Mouse (Mus musculus) hindbrain, embryonic 12.5 days (tissue): Measurements from ENCODE around the gene Ttc7b. TPM values are rescaled to one million over a fixed set of nuclear protein-coding genes. Genes with fewer than 3 reads are reported as not detected.

Experiments
- ATAC-seq: fragments of 200-750 bp; cut with Nextera tagmentation; 2 replicates; pipeline ENCODE4 v1.8.0; 2017; ENCODE audit warnings: moderate TSS enrichment; ENCODE audit not compliant: low FRiP score
- H3K27ac ChIP-seq: fragments of 300-500 bp; sonication (generic); 2 replicates; pipeline ENCODE4 v1.5.1; 2016; ENCODE audit warnings: mild to moderate bottlenecking
- H3K27me3 ChIP-seq: fragments of 300-500 bp; sonication (generic); 2 replicates; pipeline ENCODE4 v1.6.1; 2016; ENCODE audit warnings: mild to moderate bottlenecking
- H3K36me3 ChIP-seq: fragments of 300-500 bp; sonication (generic); 2 replicates; pipeline ENCODE4 v1.6.1; 2016; ENCODE audit warnings: mild to moderate bottlenecking
- H3K4me1 ChIP-seq: fragments of 300-500 bp; sonication (generic); 2 replicates; pipeline ENCODE4 v1.6.1; 2016
- H3K4me2 ChIP-seq: fragments of 300-500 bp; sonication (generic); replicated peaks from 2 replicates; pipeline ENCODE4 v1.6.1; 2016; ENCODE audit warnings: mild to moderate bottlenecking
- H3K4me3 ChIP-seq: fragments of 300-500 bp; sonication (generic); 2 replicates; pipeline ENCODE4 v1.5.1; 2016; ENCODE audit warnings: mild to moderate bottlenecking
- H3K9ac ChIP-seq: fragments of 300-500 bp; sonication (generic); 2 replicates; pipeline ENCODE4 v1.6.1; 2016; ENCODE audit warnings: mild to moderate bottlenecking, moderate library complexity
- H3K9me3 ChIP-seq: fragments of 300-500 bp; sonication (generic); replicated peaks from 2 replicates; pipeline ENCODE4 v1.6.1; 2016; ENCODE audit warnings: mild to moderate bottlenecking
- WGBS: fragments of 180-500 bp; shearing (Covaris S2); methylation state at CpG from one replicate; pipeline ENCODE4 v1.1.7; 2016; 5-methylcytosine and 5-hydroxymethylcytosine counted together
- polyA plus RNA-seq: library from polyadenylated mRNA; unstranded; fragments of >200 nt; fragmentation: Nextera tagmentation; extraction: Ambion mirVana; gene quantifications from 2 replicates; pipeline ENCODE4 v1.2.1, GENCODE M21; 2016

Ttc7b gene
- polyA plus RNA-seq, 1 experiment from 2014 or later, result 6.1 TPM

GRCm38 (mm10) chr12:100537091-100537490, 16.5 kb upstream of the Ttc7b start:
- ATAC-seq, result no peak
- Histone ChIP-seq H3K4me3 (no peak overlapping the region), H3K27ac (no peak overlapping the region), H3K4me2 (no peak overlapping the region), H3K4me1 (peaks cover 7% of the 10 kb centered on the region), H3K9me3 (no peaks in the 10 kb centered on the region), H3K9ac (no peak overlapping the region), H3K36me3 (no peaks in the 10 kb centered on the region), H3K27me3 (no peaks in the 10 kb centered on the region)
- 90% methylated on average over 11 of the region's 11 CpGs for WGBS

DNA sequence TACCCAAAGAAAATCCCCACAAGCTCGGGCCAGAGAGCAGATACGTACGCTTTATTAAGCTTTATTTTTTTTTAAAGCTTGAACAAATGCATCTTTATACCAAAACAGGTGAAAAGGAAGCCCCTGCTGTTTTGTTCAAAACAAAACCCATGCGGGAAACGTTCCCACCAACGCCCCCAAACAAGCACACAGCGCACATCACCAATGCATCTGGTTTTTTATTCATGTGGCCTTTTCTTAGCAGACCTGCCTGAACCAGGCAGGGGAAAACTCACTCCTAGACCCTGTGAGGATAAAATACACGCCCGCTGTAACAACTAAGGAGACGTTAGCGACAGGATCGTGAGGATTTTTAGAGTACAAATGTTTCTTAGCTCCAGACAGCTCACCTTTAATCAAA, 14.4 kb upstream of the Ttc7b start:
- WGBS, result 52% methylated on average over 12 of the region's 12 CpGs
- Histone ChIP-seq H3K4me1 (peaks cover 7% of the 10 kb centered on the region), H3K36me3 (no peaks in the 10 kb centered on the region), H3K27ac (no peak overlapping the region), H3K4me3 (no peak overlapping the region), H3K9me3 (no peaks in the 10 kb centered on the region), H3K27me3 (no peaks in the 10 kb centered on the region), H3K9ac (no peak overlapping the region), H3K4me2 (no peak overlapping the region)
- no peak for ATAC-seq

DNA sequence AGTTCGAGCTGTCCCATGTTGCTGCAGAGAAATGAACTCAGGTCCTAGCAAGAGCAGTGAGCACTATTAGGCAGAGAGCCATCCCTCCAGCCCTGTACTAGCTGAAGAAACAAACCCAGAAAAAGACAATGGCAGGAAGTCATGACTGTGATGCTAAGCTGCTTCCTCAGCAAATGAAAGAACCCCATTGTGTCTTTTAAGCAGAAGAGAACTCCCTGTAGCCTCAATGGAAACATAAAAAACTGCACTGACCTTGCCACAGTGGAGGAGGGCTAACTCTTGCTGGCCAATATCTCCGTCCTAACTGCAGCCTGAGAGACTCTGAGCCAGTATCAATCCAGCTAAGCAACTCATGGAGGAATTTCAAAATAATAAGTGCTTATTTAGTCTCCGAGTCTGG, 13.4 kb upstream of the Ttc7b start:
- ATAC-seq, result no peak
- no peaks in the 10 kb centered on the region for H3K36me3 ChIP-seq
- no peak overlapping the region for H3K4me3 ChIP-seq
- H3K27ac ChIP-seq, result no peak overlapping the region
- H3K9ac ChIP-seq, result no peak overlapping the region
- H3K4me1 ChIP-seq, result peaks cover 13% of the 10 kb centered on the region
- 37% methylated on average over 3 of the region's 3 CpGs for whole genome bisulfite sequencing
- H3K4me2 ChIP-seq, result no peak overlapping the region
- no peaks in the 10 kb centered on the region for H3K27me3 ChIP-seq
- H3K9me3 ChIP-seq, result no peaks in the 10 kb centered on the region

- Histone ChIP-seq H3K9me3 (no peaks in the 10 kb centered on the region), H3K27me3 (no peaks in the 10 kb centered on the region), H3K36me3 (no peaks in the 10 kb centered on the region), H3K4me3 (no peak overlapping the region), H3K4me2 (no peak overlapping the region), H3K4me1 (peaks cover 21% of the 10 kb centered on the region), H3K9ac (no peak overlapping the region), H3K27ac (no peak overlapping the region)
- WGBS, result 83% methylated on average over 4 of the region's 4 CpGs
- ATAC-seq, result no peak
Observed at GRCm38 (mm10) chr12:100533209-100533608, 12.6 kb upstream of the Ttc7b start.

DNA sequence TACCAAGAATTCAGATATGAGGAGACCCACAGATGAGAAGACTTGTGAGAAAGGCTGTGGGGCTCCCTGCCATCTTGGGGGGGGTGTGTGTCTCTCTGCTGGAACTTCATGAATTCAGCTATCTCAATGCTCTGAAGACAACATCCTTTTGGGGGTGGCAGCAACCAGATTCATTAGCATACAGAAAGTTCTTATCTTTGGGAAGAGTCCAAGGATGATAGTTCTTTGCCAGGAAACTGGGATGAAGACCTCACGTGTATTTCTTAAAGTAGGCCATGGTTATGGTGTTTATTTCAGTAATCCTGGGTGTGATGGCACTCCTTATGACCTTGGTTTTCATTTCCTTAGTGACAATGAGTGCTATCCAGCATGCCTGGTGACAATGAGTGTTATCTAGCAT, 11.1 kb upstream of the Ttc7b start:
- H3K4me1 ChIP-seq, result peaks cover 33% of the 10 kb centered on the region
- H3K9me3 ChIP-seq, result no peaks in the 10 kb centered on the region
- no peak overlapping the region for H3K4me2 ChIP-seq
- H3K36me3 ChIP-seq, result no peaks in the 10 kb centered on the region
- H3K27me3 ChIP-seq, result no peaks in the 10 kb centered on the region
- no peak overlapping the region for H3K9ac ChIP-seq
- no peak for ATAC-seq
- no peak overlapping the region for H3K27ac ChIP-seq
- WGBS, result 83% methylated on average over 1 of the region's 1 CpGs
- H3K4me3 ChIP-seq, result no peak overlapping the region

- no peak for ATAC-seq
- H3K9me3 ChIP-seq, result no peaks in the 10 kb centered on the region
- no peaks in the 10 kb centered on the region for H3K36me3 ChIP-seq
- H3K27me3 ChIP-seq, result no peaks in the 10 kb centered on the region
- peaks cover 33% of the 10 kb centered on the region for H3K4me1 ChIP-seq
- no peak overlapping the region for H3K4me3 ChIP-seq
- 91% methylated on average over 5 of the region's 5 CpGs for WGBS
- H3K27ac ChIP-seq, result no peak overlapping the region
- no peak overlapping the region for H3K4me2 ChIP-seq
- H3K9ac ChIP-seq, result no peak overlapping the region
Observed at GRCm38 (mm10) chr12:100530871-100531270, 10.2 kb upstream of the Ttc7b start.

DNA sequence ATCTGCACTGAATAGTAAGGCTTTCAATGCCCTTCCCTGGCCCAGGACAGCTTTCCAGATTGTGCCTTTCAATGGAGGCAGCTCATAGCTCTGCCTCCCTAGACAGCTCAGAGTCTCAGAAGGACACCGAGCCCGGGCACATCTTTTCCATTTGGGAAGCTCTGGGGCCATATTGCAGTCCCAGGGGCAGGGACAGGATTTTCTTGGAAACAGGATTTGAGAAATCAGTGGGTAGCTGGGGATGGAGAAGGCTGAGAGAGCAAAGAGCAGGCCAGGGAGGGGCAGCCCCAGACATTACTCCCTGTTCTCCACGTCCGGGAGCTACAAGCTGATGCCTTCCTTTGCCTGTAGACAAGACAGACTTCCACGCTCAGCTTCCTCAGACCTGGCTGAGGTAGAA, 9.0 kb upstream of the Ttc7b start:
- H3K4me2 ChIP-seq, result no peak overlapping the region
- ATAC-seq, result no peak

GRCm38 (mm10) chr12:100529172-100529571, 8.5 kb upstream of the Ttc7b start:
- Histone ChIP-seq H3K9ac (no peak overlapping the region), H3K4me3 (no peak overlapping the region)
- WGBS, result 20% methylated on average over 8 of the region's 8 CpGs

More for the DNA sequence above, 9.0 kb upstream of the Ttc7b start:
- 75% methylated on average over 5 of the region's 5 CpGs for WGBS
- H3K4me3 ChIP-seq, result no peak overlapping the region
- H3K27ac ChIP-seq, result no peak overlapping the region; the same call in 1 of the 2 replicates
- H3K36me3 ChIP-seq, result no peaks in the 10 kb centered on the region
- no peak overlapping the region for H3K9ac ChIP-seq
- H3K9me3 ChIP-seq, result no peaks in the 10 kb centered on the region
- H3K27me3 ChIP-seq, result no peaks in the 10 kb centered on the region
- peaks cover 33% of the 10 kb centered on the region for H3K4me1 ChIP-seq

DNA sequence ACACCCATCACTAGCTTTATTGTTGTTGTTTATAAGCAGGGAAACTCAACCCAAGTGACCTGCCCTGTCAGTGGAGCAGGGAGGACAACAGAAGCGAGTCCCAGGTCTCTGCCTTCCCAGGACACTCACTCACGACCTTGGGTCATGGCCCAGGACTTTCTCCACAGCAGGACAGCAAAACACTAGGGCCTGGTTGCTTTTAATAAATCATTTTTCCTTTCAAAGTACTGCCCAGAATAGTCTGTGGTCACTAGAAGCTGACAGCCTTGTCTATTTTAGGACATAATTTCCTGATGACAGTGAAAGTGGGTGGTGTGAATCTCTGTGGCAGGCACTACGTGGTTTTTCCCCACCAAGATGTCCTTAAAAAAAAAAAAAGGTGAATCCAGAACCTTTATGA, 7.6 kb upstream of the Ttc7b start:
- no peak overlapping the region for H3K27ac ChIP-seq
- ATAC-seq, result 0 out of 2 replicates have a peak, but pooled peaks have one; percentile 14
- no peaks in the 10 kb centered on the region for H3K36me3 ChIP-seq
- peaks cover 26% of the 10 kb centered on the region for H3K4me1 ChIP-seq
- no peak overlapping the region for H3K4me3 ChIP-seq
- H3K27me3 ChIP-seq, result no peaks in the 10 kb centered on the region
- no peak overlapping the region for H3K9ac ChIP-seq
- no peaks in the 10 kb centered on the region for H3K9me3 ChIP-seq
- WGBS, result 50% methylated on average over 3 of the region's 3 CpGs
- H3K4me2 ChIP-seq, result peak overlapping the region; percentile 48

More at GRCm38 (mm10) chr12:100529172-100529571, 8.5 kb upstream of the Ttc7b start:
- peaks cover 30% of the 10 kb centered on the region for H3K4me1 ChIP-seq
- no peaks in the 10 kb centered on the region for H3K9me3 ChIP-seq
- no peaks in the 10 kb centered on the region for H3K36me3 ChIP-seq
- H3K4me2 ChIP-seq, result no peak overlapping the region
- no peaks in the 10 kb centered on the region for H3K27me3 ChIP-seq
- no peak for ATAC-seq
- H3K27ac ChIP-seq, result no peak overlapping the region

DNA sequence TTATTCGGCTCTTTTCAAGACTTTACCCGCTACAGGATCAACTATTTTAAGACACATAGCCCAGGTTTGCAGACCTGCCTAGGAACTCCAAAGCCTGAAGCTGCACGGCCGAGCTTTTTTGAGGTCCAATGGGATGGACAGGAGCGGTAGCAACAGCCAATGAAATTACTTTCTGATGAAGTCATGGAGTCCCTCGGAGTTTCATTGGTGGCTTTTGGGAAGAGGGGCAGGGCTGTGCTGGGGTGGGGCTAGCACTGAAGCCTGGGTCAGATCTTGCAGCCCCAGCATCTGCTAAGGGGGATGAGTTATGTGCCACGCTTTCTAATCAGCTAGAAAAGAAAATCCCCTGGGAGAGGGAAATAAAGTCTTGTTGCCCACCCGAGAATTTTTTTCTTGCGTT, 7.1 kb upstream of the Ttc7b start:
- WGBS, result 10% methylated on average over 9 of the region's 9 CpGs
- Histone ChIP-seq H3K9ac (no peak overlapping the region), H3K4me1 (peaks cover 26% of the 10 kb centered on the region), H3K9me3 (no peaks in the 10 kb centered on the region), H3K4me3 (peak overlapping the region; percentile 20; the same call in 1 of the 2 replicates), H3K36me3 (no peaks in the 10 kb centered on the region), H3K27me3 (no peaks in the 10 kb centered on the region), H3K27ac (no peak overlapping the region; the same call in 1 of the 2 replicates), H3K4me2 (peak overlapping the region; percentile 48)
- ATAC-seq, result peak; percentile 97

DNA sequence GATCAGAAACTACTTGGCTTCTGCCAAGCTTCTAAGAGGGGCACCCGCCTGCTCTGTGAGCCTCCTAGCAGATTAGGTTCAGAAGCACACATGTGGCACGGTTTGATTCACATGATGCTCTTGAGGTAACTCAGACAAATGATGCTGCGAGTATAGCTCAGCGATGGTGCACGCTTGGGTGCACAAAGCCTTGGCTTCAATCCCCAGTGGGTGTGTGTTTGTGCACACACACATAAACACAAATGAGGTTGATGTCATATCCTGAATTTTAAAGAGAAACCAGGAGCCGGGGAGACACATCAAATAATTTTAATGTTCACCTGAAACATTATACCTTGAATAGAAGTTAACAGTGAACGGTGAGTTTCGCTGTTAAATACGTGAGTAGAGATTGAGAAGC, 6.6 kb upstream of the Ttc7b start:
- Histone ChIP-seq H3K4me3 (peak overlapping the region; percentile 20; the same call in 1 of the 2 replicates), H3K4me2 (peak overlapping the region; percentile 48), H3K36me3 (no peaks in the 10 kb centered on the region), H3K4me1 (peaks cover 26% of the 10 kb centered on the region), H3K27me3 (no peaks in the 10 kb centered on the region), H3K27ac (no peak overlapping the region; the same call in 1 of the 2 replicates), H3K9me3 (no peaks in the 10 kb centered on the region), H3K9ac (no peak overlapping the region)
- peak; percentile 58; the same call in 1 of the 2 replicates for ATAC-seq
- 70% methylated on average over 9 of the region's 9 CpGs for WGBS

DNA sequence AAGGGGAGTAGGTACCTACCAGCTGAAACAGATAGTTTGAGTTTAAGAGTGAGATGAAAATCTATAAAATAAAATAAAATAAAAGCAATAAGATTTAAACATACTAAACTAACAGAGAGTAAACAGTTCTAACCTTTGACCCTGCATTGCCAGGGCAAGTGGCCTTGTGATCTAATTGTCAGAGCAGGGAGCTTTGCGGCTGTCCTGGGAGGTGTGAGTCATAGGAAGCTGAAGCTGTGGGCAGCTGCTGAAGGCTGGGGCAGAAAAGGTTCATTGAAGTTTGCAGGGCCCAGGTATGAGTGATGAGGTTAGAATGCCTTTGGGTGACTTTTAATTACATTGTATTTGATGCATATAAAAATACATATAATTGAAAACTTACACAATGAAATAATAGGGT, 5.3 kb upstream of the Ttc7b start:
- no peak for ATAC-seq
- no peaks in the 10 kb centered on the region for H3K36me3 ChIP-seq
- no peak overlapping the region for H3K27ac ChIP-seq
- H3K9ac ChIP-seq, result no peak overlapping the region
- WGBS, result 69% methylated on average over 1 of the region's 1 CpGs
- no peaks in the 10 kb centered on the region for H3K27me3 ChIP-seq
- no peaks in the 10 kb centered on the region for H3K9me3 ChIP-seq
- H3K4me3 ChIP-seq, result no peak overlapping the region
- peaks cover 26% of the 10 kb centered on the region for H3K4me1 ChIP-seq
- H3K4me2 ChIP-seq, result no peak overlapping the region

DNA sequence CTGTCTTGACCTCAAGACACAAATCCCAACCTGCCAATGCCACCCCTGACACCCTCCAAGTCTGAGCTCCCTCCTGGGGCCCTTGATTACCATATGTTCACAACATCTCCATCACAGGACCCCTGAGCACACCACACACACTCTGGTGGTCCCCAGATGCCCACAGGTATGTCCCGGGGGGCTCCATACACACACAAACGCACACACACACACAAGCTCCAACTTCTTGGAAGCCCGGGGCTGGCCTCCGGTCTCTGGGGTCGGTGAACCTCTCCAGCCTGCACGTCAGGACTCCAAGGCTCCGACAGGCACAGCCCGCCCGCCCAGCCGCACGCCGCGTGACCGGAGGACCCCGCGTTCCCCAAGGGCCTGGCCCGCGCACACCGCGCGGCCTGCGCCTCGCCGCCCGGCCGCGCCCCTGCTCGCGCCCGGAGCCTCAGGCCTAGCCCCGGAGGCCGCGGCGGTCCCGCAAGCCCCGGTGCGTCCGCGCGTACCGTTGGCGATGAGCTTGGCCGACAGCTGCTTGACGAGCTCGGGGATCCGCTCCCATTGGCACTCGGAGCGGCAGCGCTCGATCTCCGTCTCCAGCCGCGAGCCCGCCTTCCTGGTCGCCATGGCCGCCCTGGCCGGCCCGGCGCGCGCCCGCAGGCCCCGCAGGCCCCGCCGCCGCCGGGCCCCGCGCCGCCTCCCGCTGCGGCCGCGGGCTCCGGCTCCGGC, 391 bp downstream of the Ttc7b start:
- Histone ChIP-seq H3K27me3 (no peaks in the 10 kb centered on the region), H3K36me3 (no peaks in the 10 kb centered on the region), H3K27ac (peak overlapping the region; percentile 84), H3K4me1 (peaks cover 18% of the 10 kb centered on the region), H3K4me3 (peak overlapping the region; percentile 87), H3K4me2 (peak overlapping the region; percentile 86), H3K9me3 (no peaks in the 10 kb centered on the region), H3K9ac (peak overlapping the region; percentile 96)
- peak; percentile 80 for ATAC-seq
- WGBS, result under 1% methylated on average over 76 of the region's 76 CpGs
